Mouse (Mus musculus): ENCODE measurements around the gene Susd2. TPM values are rescaled to one million over a fixed set of nuclear protein-coding genes. Genes with fewer than 3 reads are reported as not detected.

The Susd2 gene
- total RNA-seq (2017), result 0.75 TPM in 1 of 3 replicates, not detected in the others

DNA sequence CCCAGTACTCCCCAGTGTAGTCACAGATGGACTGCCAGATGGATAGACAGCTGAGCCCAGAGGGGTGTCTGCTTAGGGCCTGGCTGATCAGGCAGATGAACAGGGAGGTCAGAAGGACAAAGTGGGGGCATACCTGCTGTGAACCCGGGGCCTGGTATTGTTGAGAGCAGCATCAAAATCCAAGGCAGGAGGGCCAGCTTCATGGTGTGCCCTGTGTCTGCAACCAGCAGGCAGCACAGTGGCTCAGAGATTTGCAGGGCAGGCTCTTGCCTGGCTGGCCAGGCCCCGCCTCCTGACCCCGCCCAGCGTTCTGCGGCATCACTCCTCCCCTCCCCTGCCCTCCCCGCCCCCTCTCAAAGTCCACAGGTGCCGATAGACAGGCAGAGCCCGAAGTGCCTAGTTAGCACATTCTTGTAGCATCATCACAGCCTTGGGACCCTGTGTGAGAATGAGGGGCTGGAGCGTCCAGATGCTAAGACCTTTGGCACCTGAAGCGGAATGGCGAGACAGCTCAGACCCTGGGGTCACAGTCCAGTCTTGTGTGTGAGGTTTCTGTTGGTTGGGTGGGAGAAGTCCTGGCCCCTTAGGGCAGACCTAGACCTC is at the start of gene Susd2:
Gene Susd2 (minus strand): TSS at position 268 of the 603 bp plus-strand sequence.
- no peak for ATAC-seq (replicated peaks; ENCODE audit: insufficient number of reproducible peaks, low FRiP score, low TSS enrichment, poor library complexity, severe bottlenecking)

DNA sequence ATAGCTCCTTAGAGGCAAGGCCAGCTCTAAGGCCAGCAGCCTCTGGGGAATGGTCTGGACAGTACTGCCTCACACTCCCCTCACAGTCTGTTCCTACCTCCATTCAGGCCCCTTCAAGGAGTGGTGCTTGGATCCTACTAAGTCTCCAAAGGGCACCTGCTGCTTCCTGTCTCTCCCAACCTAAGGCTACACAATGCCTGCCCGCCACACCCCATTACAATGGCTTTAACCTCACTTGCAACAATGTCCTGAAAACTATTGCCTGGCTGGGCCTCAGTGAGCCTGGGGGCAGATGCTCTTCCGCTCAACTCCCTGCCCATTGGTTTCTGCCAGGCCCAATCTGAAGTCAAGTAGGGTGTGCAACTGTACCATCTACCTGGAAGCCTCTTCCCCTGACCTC is 44.8 kb upstream of the Susd2 start:
- no peak for ATAC-seq (replicated peaks; ENCODE audit: insufficient number of reproducible peaks, low FRiP score, low TSS enrichment, poor library complexity, severe bottlenecking)

DNA sequence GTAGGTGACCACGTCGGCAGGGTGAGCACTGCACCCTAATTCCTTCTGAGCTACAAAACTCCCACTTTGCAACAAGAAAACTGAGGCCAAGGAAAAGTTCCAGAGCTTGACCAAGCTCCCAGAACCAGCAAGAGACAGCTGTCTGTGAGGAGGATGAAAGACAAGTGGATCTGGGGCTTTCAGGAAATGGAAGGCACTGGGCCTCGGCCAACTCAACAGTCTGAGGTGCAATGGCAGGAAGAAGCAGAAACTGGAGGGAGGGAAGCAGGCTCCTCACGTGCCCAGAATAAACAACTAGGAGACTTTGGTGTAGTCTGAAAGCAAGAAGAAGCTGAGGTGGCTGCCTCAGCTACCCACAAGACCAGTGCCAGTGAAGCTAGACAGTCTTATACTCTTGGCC is 42.9 kb upstream of the Susd2 start:
- ATAC-seq (replicated peaks; ENCODE audit: insufficient number of reproducible peaks, low FRiP score, low TSS enrichment, poor library complexity, severe bottlenecking), result no peak

DNA sequence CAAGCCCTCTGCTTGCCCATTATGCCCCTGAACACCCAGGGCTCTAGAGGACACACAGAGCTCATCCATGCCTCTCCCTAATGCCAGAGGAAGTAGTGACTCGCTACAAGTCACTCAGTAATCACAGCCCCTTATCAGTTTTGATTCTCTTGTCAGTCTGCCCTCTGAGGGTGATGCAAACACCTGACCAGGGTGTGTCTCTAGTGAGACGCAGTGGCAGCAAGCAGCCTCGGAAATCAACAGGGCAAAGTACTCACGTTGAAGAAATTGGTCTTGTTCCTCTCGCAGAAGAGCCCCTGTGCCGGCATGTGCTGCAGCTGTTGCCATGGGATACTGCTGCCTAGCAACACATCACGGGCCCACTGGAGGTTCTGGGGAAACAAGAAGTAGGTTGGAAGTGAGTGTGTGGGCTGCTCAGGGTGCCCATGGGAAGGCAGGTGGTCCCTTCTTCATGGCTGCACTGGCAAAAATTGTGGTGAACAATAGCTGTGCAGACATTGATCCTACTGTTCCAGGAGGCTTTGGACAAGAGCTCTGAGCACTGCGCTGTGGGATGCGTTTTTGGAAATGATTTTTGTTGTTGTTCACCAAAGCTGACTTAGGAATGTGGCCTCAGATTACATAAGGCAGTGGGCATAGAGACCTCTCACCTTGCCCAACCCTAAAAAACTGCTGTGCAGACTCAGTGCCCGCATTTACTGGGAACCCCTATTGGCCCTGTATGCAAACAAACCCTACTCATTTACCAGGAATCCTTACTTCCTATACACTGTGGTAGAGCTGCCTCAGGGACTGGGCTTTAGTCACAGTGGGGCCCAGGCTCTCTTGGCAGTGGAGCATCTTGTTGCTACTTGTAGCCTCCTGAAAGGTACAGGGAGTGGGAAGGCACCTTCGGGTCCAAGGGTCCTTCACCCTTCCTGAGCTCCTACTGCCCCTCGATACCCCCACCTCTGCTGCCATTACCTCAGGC is 40.5 kb upstream of the Susd2 start:
- ATAC-seq (replicated peaks; ENCODE audit: insufficient number of reproducible peaks, low FRiP score, low TSS enrichment, poor library complexity, severe bottlenecking), result no peak

DNA sequence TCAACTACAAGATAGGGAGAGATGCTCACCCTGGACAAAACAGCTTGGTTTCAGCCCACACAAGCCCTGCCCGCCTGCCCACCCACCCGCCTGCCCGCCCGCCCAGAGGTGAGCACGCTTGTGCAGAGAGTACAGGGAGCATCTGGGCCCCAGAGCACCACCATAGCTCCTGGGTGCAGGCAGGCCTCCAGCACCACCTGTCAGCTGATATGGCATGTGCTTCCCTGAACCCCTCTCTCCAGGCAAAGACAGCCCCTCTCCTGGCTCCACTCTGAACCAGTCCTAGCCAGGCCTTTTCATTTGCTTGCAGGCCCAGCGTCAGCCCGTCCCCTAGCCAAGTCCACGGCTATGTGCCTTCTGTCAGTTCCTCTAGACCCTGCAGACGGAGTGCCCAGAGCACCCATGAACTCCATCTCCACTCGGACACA is 36.8 kb upstream of the Susd2 start:
- no peak for ATAC-seq (replicated peaks; ENCODE audit: insufficient number of reproducible peaks, low FRiP score, low TSS enrichment, poor library complexity, severe bottlenecking)

DNA sequence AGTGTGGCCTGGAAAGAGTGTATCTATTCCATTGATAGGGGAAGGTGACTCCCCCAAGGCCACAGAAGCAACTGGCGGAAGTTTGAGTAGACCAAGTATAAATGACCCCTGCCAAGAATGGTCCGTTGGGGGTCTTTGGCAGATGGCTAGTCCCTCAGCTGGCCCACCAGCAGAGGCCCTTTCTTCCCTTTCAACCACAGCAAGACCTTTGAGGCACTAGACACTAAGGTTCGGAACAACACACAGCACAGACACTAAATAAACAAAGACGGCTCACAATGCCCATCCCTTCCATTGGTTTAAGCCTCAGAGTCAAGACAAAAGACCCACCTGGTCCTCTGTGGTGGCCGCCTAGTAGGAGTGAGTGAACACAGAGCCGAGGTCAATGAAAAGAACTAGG is 35.4 kb upstream of the Susd2 start:
- ATAC-seq (replicated peaks; ENCODE audit: insufficient number of reproducible peaks, low FRiP score, low TSS enrichment, poor library complexity, severe bottlenecking), result no peak

DNA sequence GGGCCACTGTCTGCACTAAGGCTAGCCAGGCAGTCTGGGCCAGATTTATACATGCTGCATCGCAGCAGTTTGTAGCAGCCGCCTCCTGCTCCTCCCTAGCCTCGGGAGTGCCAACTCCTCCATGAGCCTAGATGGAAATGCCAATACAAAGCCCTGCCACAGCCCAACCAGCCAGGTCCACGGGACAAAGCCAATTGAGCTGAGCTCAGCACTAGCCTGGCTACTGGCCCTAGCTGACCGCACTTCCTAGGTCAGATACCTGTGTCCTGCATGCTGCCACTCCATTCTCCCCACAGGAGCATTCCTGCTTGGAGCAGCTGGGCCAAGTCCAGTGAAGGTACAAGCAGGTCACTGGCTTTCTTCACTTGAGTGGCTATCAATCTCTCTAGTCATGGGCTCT is 34.2 kb upstream of the Susd2 start:
- no peak for ATAC-seq (replicated peaks; ENCODE audit: insufficient number of reproducible peaks, low FRiP score, low TSS enrichment, poor library complexity, severe bottlenecking)

DNA sequence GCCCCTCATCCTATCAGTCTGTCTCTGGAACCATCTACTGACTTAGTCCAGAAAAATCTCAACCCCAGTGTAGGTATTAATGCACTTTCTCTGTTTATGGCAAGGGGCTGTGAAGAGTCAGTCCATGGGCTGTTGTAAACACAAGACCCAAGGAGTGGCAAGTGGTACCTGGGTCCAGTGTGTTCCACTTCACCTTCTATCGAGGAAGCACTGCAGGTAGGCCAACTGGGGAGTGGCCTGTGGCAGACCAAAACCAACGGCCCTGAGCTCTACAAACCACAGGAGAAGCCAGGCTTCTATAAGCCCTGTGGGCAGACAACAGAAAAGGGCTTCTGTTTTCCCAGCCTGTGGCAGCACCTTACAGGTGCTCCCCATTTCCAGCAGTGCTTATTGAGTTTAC is 33.8 kb upstream of the Susd2 start:
- ATAC-seq (replicated peaks; ENCODE audit: insufficient number of reproducible peaks, low FRiP score, low TSS enrichment, poor library complexity, severe bottlenecking), result no peak

DNA sequence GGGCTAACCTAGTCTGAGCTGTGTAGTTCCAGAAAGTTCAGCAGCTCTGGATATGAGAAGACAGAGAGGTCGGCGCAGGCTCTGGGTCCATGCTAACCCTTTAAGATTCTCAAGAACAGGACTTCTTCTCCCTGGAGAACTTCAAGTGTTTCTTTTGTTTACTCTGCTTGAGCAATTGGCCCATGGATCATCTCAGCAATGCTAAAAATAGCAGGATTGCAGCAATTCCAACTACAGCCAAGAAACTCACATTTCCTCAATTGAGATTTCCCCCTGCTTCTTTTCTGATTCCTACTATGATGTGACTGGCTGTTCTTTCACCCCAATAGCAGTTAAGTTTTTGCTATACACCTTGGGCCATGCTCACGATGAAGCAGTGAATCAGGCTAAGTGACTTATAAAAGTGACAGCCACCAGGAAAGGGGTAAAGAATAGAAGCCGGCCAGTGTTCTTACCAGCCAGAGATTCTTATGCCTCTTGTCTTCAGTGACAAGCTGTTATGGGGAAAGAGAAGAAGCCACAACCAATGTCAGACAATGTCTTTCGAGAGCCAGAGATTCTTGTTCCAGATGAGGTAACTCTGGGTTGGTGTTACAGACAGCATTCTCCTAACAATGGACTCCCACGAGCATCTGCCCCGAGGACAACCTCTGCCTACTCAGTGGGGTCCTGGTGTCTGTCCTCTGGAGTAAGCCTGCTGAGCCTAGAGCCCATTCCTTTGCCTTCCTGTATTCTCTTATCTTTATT is 33.2 kb upstream of the Susd2 start:
- ATAC-seq (replicated peaks; ENCODE audit: insufficient number of reproducible peaks, low FRiP score, low TSS enrichment, poor library complexity, severe bottlenecking), result 0 out of 2 replicates have a peak, but pooled peaks have one; percentile 5

DNA sequence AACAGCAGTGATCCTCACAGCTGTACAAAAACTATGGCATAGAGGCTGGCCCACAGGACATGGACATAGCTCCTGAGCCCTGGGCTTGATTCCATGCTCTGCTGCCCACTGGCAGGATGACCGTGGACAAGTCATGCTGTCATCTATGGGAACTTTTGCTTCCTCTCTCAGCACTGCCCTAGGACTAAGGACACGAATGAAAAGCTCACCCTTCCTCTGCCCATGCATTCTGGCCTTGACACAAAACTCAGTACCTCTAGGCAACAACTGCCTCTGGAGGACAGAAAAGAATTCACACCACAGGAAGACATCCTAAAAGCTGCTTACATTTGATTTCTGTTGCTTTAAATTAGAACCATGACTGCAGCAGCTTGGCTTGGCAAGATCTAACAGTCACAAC is 32.5 kb upstream of the Susd2 start:
- no peak for ATAC-seq (replicated peaks; ENCODE audit: insufficient number of reproducible peaks, low FRiP score, low TSS enrichment, poor library complexity, severe bottlenecking)

DNA sequence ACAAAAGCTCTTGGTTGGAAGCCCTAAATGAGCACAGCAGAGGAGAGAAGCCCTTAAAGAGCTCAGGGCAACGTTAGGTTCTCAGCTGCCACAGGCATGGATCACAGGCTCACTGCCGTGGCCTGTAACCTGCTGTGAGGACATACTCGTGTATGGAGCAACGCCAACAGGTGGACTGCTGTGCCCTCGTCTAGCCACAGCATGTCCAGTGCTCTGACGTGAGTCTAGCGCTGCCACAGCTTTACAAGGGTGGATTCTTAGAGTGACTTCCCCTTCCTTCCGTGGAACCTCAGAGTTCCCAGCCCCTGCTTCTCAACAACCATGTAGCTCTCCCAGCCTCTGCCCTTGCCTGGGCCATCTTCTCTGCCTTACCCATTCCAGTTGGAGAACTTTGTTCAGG is 31.8 kb upstream of the Susd2 start:
- ATAC-seq (replicated peaks; ENCODE audit: insufficient number of reproducible peaks, low FRiP score, low TSS enrichment, poor library complexity, severe bottlenecking), result 0 out of 2 replicates have a peak, but pooled peaks have one; percentile 18

DNA sequence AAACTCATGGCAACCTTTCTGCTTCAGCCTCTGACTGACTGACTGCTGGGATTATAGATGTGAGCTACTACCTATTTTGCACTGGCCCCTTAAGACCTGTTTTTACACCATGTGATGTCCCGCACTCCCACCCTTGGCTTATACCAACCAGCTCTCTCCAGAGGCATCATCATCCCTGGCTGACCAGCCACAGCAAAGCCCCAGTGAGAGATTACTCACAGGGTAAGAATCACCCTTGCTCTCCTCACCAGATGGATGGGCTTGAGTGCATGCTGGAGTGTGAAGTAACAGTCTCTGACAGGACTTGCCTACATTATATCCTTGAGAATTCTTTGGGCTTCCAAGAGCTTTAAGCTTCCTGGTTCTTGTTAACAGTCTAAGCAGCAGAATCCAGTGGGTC is 26.1 kb upstream of the Susd2 start:
- ATAC-seq (replicated peaks; ENCODE audit: insufficient number of reproducible peaks, low FRiP score, low TSS enrichment, poor library complexity, severe bottlenecking), result no peak

DNA sequence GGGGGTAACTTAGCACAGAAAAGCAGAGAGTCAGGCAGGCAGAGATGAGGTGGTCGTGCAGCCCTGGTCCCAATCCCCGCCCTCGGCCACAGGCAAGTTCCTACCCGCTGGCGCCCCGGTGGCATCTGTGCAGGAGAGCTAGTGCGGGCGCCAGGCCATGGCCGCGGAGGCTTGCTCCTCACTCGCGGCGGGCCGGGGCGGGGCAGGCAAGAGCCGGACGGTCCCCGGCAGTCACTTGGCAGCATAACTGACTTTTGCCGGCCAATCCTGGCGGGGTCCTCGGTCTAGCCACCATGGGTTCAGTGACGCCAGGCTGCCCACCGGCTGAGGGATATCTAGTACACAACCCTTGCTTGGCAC is 24.1 kb upstream of the Susd2 start:
- 0 out of 2 replicates have a peak, but pooled peaks have one; percentile 18 for ATAC-seq (replicated peaks; ENCODE audit: insufficient number of reproducible peaks, low FRiP score, low TSS enrichment, poor library complexity, severe bottlenecking)

DNA sequence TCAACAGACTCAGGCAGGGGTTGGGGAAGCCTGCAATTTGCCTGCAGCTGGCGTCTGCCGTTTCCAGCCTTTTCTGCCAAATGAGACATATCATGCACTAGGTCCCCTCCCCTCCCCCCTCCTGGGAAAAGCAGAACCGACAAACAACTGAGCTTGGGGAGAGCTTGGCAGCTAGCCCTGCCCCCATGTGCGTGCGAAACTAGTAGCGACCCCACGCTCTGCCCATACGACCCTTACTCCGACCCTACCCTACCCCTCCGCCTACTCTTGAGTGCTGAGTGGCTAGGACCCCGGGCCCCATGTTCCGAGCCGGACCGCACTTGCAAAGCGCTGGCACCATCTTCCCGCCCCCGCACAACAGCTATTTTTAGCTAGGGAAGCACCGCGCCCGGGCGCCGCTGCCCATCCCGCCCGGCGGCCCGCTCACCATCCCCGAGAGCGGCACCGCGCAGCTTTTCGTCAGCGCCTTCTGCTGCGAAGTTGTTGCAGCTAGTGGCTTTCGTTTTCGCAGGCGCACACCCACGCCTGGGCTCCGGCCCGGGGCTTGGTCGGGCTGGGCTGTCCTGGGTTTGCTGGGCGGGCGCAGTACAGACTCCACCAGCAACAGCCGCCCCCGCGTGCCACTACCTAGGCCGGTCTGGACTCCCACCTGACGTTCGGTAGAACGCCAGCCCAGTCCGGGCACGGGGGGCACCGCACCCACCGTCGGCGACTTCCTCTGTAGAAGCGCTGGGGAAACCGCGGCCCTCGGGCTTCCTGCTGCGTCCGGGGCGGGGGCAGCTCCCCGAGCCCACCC is 23.5 kb upstream of the Susd2 start:
- ATAC-seq (replicated peaks; ENCODE audit: insufficient number of reproducible peaks, low FRiP score, low TSS enrichment, poor library complexity, severe bottlenecking), result 0 out of 2 replicates have a peak, but pooled peaks have one; percentile 27

DNA sequence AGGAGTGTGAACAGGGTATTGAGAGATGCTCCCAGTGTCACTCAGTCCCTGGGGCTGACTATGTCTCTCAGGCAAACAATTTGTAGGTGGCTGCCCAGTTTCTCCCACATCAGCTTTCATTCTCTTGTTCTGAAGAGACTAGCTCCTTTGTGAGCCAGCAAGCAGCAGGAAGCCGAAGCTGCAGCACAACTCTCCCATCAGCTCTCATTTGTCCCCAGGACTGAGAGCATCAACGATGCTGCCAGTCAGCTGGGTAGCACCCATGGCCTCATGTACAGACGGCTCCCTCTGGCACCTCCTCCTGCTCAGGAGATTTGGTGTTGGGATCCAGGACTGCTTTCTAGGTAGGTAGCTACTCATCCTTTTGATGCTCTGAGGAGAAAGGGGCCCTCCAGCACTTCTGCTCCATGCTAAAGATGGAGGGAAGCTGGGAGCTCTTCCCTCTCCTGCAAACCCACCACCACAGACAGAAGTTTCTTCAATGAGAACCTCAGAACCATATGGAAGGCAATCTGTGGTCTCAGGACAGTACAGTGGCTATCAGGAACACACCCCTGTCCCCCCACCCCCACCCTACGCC is 22.7 kb upstream of the Susd2 start:
- ATAC-seq (replicated peaks; ENCODE audit: insufficient number of reproducible peaks, low FRiP score, low TSS enrichment, poor library complexity, severe bottlenecking), result no peak

DNA sequence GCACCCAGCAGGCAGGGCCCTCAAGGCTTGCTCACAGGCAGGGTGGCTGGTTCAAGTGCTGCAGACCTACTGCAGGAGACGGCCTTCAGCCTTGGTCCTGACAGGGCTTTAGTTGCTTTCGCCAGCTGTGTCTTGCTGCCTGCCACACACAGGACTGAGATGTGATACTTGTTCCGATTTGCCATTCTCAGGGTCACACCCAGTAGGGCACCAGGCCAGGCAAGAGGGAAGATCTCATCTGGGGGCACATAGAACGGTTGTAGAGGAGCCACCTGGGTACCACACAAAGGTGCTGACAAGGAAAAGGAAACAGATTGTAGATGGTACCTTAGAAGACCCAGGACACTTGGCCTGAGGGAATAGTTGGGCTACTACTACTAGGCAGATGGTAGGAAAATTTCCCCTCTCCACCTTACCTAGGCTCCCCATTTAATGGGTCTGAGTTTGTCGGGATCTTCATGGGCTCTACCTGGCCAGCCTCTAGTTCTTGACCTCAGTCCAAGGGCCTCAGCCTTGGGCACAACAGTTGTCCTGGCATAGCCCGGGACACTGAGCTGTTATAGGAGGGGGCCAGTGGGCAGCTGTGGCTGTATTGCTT is 21.0 kb upstream of the Susd2 start:
- no peak for ATAC-seq (replicated peaks; ENCODE audit: insufficient number of reproducible peaks, low FRiP score, low TSS enrichment, poor library complexity, severe bottlenecking)

DNA sequence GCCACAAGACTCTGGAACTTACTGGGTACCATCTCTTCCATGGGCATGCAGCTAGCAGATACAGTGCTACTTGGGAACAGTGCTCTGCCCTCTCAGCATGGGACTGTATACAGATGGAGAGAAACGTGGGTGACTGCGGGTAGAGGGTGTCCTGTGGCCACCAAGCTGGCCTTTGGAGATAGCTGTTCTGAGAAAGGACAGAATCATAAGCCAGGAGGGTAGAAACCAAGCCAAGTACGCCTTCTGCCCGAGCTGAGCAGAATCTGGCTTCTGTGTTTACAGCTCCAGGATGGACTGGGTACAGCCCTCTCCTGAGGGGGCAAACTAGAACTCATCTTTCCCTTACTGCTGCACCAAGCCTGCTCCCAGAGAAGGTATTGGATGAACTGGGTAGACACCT is 18.8 kb upstream of the Susd2 start:
- no peak for ATAC-seq (replicated peaks; ENCODE audit: insufficient number of reproducible peaks, low FRiP score, low TSS enrichment, poor library complexity, severe bottlenecking)

DNA sequence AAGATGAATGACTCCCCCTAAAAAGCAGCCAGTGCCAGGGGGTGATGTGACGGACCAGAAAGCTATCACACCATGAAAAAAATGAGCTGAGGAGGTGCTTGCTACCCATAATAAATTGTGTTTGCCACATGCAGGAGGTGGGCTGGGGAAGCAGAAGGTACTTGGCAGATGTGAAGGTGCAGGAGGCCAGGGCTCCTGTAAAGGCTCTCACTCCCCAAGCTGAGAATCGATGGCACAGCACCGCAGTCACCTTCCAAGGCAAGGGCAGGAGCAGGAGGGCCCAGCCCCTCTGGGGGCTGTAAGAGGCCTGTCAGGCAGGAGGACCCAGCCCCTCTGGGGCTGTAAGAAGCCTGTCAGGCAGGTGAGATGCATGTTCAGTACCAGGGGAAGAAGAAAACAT is 18.1 kb upstream of the Susd2 start:
- ATAC-seq (replicated peaks; ENCODE audit: insufficient number of reproducible peaks, low FRiP score, low TSS enrichment, poor library complexity, severe bottlenecking), result no peak
